Mouse (Mus musculus) midbrain, embryonic 15.5 days (tissue): ENCODE results near the gene Ak2. TPM values are rescaled to one million over a fixed set of nuclear protein-coding genes. Genes with fewer than 3 reads are reported as not detected.

ENCODE experiments used
- ATAC-seq: fragments of 200-750 bp; cut with Nextera tagmentation; replicated peaks from 2 replicates; pipeline ENCODE4 v1.8.0; 2017; ENCODE audit warnings: moderate TSS enrichment
- H3K27ac ChIP-seq: fragments of 300-500 bp; sonication (generic); 2 replicates; pipeline ENCODE4 v1.5.1; 2015; ENCODE audit warnings: mild to moderate bottlenecking, inconsistent platforms
- H3K27me3 ChIP-seq: fragments of 300-500 bp; sonication (generic); replicated peaks from 2 replicates; pipeline ENCODE4 v1.6.1; 2015; ENCODE audit warnings: inconsistent platforms
- H3K36me3 ChIP-seq: fragments of 300-500 bp; sonication (generic); replicated peaks from 2 replicates; pipeline ENCODE4 v1.6.1; 2015; ENCODE audit warnings: inconsistent platforms
- H3K4me1 ChIP-seq: fragments of 300-500 bp; sonication (generic); 2 replicates; pipeline ENCODE4 v1.6.1; 2015; ENCODE audit warnings: inconsistent platforms
- H3K4me2 ChIP-seq: fragments of 300-500 bp; sonication (generic); 2 replicates; pipeline ENCODE4 v1.6.1; 2015; ENCODE audit warnings: inconsistent platforms, mild to moderate bottlenecking, moderate library complexity
- H3K4me3 ChIP-seq: fragments of 300-500 bp; sonication (generic); 2 replicates; pipeline ENCODE4 v1.5.1; 2015; ENCODE audit warnings: mild to moderate bottlenecking, inconsistent platforms
- H3K9ac ChIP-seq: fragments of 300-500 bp; sonication (generic); 2 replicates; pipeline ENCODE4 v1.6.1; 2015; ENCODE audit warnings: mild to moderate bottlenecking, inconsistent platforms
- H3K9me3 ChIP-seq: fragments of 300-500 bp; sonication (generic); 2 replicates; pipeline ENCODE4 v1.6.1; 2016; ENCODE audit warnings: inconsistent platforms
- WGBS: fragments of 180-500 bp; shearing (Covaris S2); methylation state at CpG from one replicate; pipeline ENCODE4 v1.1.7; 2015; ENCODE audit warnings: mixed read lengths; 5-methylcytosine and 5-hydroxymethylcytosine counted together
- polyA plus RNA-seq: library from polyadenylated mRNA; unstranded; fragments of >200 nt; fragmentation: Nextera tagmentation; extraction: Ambion mirVana; gene quantifications from 2 replicates; pipeline ENCODE4 v1.2.1, GENCODE M21; 2015

Ak2 gene
- polyA plus RNA-seq, 1 experiment from 2014 or later, result 82.4 TPM

DNA sequence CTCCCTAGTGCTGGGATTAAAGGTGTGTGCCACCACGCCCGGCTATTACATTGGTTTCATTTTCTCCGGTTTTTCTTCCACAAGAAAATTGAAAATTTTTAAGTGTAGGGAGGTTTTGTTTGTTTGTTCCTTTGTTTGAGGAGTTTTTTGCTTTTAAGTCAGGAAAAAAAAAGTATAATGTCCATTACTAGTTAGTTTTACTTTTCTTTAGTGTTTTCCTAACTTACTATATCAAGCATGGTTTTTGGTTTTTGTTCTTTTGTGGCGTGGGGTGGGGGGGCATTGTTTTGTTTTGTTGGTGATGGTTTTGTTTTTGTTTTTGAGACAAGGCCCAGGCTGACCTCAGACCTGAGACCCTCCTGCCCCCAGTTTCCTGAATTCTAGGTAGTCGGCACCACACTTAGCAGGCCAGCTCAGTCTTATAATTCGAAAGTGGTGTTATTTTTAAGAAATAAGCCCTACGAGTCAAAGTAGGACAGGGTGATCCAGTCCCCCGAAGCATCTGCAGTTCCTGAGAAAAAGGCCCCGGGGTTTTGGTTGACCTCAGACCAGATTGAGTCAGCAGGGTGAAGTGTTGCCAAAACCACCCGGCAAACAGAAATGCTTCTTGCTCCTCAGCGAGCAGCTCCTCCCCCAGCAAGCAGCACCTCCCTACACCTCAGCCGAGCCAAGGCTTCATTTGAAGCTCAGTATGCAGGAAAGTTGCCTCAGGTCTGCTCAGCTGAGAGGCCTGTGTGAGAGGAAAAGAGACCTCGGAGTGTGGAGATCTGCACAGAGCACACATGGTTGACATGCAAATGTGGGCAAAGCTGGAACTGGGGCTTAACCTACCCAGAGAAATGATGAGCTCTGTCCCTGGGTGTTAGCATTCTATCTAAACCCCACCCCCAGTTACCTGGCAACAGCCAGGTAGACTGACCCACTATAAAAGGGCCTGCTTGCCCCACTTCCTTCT, 43.2 kb downstream of the Ak2 start:
- H3K4me2 ChIP-seq, result no peak overlapping the region
- no peak overlapping the region for H3K4me3 ChIP-seq
- no peak overlapping the region for H3K9ac ChIP-seq
- 54% methylated on average over 13 of the region's 13 CpGs for WGBS
- ATAC-seq, result no peak
- no peaks in the 10 kb centered on the region for H3K36me3 ChIP-seq
- no peak overlapping the region for H3K27ac ChIP-seq
- H3K27me3 ChIP-seq, result no peaks in the 10 kb centered on the region
- no peaks in the 10 kb centered on the region for H3K9me3 ChIP-seq
- peaks cover 5% of the 10 kb centered on the region; the same call in 1 of the 2 replicates for H3K4me1 ChIP-seq

DNA sequence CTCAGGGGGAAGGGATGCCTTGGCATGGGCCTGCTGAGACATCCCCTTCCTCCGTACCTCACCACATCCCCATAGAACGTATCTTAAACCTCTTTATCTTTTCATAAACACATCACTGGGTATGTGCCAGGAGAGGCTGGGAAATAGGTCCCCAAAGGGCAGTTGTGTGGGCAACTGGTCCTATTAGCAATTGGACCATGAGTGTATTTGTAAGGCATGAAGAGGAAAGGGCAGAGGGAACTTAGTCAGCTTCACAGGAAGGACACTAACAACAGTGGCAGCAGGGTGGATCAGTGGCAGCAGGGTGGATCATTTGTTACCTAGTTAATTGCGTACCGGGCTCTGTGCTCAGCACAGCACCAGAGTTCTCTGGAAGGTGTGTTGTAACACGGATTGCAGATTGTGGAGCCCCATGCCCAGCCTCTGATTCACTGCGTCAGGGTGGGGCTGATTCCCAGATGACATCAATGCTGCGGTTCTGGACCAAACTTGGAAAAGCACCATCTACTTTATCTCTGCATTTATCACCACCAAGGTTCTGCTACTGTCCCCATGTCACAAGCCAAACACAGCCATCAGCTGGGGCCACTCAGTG, 44.2 kb downstream of the Ak2 start:
- Histone ChIP-seq H3K36me3 (no peaks in the 10 kb centered on the region), H3K9ac (no peak overlapping the region), H3K4me1 (peaks cover 5% of the 10 kb centered on the region; the same call in 1 of the 2 replicates), H3K9me3 (no peaks in the 10 kb centered on the region), H3K27me3 (no peaks in the 10 kb centered on the region), H3K4me3 (no peak overlapping the region), H3K4me2 (no peak overlapping the region), H3K27ac (no peak overlapping the region)
- ATAC-seq, result no peak
- 69% methylated on average over 7 of the region's 7 CpGs for WGBS

GRCm38 (mm10) chr4:129047721-129048421, 56.1 kb downstream of the Ak2 start:
- Histone ChIP-seq H3K36me3 (no peaks in the 10 kb centered on the region), H3K4me3 (peak overlapping the region; percentile 44), H3K27me3 (no peaks in the 10 kb centered on the region), H3K4me1 (peaks cover 23% of the 10 kb centered on the region), H3K27ac (peak overlapping the region; percentile 98), H3K9ac (peak overlapping the region; percentile 62), H3K9me3 (no peaks in the 10 kb centered on the region), H3K4me2 (peak overlapping the region; percentile 75)
- no peak for ATAC-seq
- WGBS, result 18% methylated on average over 15 of the region's 15 CpGs

DNA sequence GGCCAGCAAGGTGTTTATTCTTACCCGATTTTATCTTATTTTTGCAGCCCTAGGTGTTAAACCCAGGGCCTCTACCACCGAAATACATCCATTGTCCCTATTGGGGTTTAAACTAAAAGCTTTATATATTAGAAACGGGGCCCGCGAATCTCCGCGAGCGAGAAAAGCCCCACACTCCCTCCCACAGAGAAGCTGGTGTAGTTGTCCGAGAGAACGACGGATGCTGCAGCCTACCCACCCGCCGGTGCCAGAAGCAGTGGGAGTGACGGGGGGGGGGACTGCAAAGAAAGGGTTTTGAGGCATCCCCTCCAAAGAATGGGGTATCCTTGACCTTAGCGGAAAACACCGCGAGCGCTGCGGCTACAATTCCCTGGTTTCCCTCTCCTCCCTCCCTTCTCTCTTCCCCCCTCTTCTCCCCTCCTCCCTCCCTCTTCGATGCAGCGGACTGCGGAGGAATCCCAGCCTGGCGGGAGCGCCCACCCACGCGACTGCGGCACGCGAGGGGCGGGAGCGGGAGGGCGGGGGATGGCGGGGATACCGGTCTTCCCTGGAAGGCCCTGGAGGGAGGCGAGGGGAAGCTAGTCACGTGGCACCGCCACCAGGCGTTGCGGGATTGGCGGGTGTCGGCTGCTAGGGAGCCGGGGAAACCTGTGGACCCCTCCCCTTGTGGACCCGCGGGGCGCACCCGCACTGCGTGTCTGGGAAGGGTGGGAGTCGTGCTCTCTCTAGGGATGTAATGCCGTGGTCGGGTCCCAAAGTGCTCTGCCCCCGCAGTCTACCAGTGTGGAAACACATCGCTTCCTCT, 56.9 kb downstream of the Ak2 start:
- under 1% methylated on average over 52 of the region's 52 CpGs for WGBS
- peak; percentile 95 for ATAC-seq
- H3K27me3 ChIP-seq, result no peaks in the 10 kb centered on the region

DNA sequence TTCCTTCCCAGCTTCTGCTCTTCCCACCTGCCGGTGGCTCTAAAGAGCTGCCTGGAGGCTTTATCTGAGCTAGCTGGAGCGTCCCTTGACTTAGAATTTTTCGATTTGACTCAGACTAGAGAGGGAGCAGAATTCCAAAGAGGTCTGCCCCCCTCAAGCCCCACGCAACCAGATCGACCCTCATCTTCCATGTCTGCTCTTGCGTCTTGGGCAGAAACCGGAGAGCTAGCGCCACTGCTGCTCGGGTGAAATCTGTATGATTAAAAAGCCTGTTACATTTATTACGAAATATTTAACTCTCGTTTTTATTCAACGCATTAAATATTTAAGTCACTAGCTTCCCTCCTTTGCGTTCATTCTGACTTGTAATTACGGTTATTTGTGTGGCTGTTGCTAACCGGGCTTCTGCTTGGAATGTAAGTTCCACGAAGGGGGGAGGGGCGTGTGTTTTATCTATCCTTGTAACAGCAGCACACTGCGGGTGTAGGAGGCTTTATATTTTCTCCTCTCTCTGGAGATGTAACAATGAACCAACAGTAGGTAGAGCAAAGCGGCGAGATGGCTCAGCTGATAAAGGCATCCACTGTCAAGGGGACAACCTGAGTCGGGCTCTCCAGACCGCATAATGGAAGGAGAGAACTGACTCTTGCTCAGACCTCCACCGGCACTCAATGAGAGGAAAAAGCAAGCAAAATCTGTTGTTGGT, 57.7 kb downstream of the Ak2 start:
- ATAC-seq, result peak; percentile 42; the same call in 1 of the 2 replicates
- no peaks in the 10 kb centered on the region for H3K36me3 ChIP-seq

More for the DNA sequence above, 56.9 kb downstream of the Ak2 start:
- H3K27ac ChIP-seq, result peak overlapping the region; percentile 98
- H3K9me3 ChIP-seq, result no peaks in the 10 kb centered on the region
- peak overlapping the region; percentile 62 for H3K9ac ChIP-seq
- H3K4me1 ChIP-seq, result peaks cover 23% of the 10 kb centered on the region
- peak overlapping the region; percentile 44 for H3K4me3 ChIP-seq
- H3K4me2 ChIP-seq, result peak overlapping the region; percentile 75
- no peaks in the 10 kb centered on the region for H3K36me3 ChIP-seq

GRCm38 (mm10) chr4:129050365-129050764, 58.6 kb downstream of the Ak2 start:
- H3K4me2 ChIP-seq, result peak overlapping the region; percentile 75
- no peak for ATAC-seq
- peak overlapping the region; percentile 98 for H3K27ac ChIP-seq

More for the DNA sequence above, 57.7 kb downstream of the Ak2 start:
- peak overlapping the region; percentile 44 for H3K4me3 ChIP-seq
- H3K4me2 ChIP-seq, result peak overlapping the region; percentile 75
- peak overlapping the region; percentile 62 for H3K9ac ChIP-seq
- no peaks in the 10 kb centered on the region for H3K9me3 ChIP-seq
- H3K27me3 ChIP-seq, result no peaks in the 10 kb centered on the region
- peaks cover 23% of the 10 kb centered on the region for H3K4me1 ChIP-seq
- H3K27ac ChIP-seq, result peak overlapping the region; percentile 98
- WGBS, result 2% methylated on average over 23 of the region's 23 CpGs

DNA sequence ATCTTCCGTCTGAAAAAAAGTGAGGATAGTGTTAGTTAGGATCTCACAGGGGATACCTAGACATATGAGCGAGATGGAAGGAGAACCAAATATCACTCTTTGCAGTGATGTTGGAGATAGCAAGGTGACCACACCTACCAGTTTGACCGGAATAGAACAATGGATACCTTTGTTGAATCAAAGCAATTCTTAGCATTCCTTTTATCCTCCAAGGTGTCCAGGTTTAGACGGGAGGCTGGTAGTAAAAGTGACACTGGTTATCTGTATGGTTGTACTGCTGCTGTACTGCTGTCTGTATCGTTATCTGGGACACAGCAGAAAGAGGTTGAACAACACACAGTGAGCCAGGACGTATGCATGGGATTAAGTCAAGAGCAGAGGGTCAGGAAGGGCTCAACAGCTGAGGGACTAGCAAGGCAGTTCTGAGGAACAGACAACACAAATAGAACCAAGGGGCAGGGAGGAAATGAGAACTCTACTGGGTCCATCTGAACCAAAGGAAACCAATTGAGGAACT, 59.2 kb downstream of the Ak2 start:
- no peaks in the 10 kb centered on the region for H3K27me3 ChIP-seq
- H3K27ac ChIP-seq, result peak overlapping the region; percentile 98; the same call in 1 of the 2 replicates
- no peak overlapping the region for H3K4me2 ChIP-seq
- no peaks in the 10 kb centered on the region for H3K36me3 ChIP-seq
- H3K4me3 ChIP-seq, result no peak overlapping the region
- ATAC-seq, result no peak
- peaks cover 23% of the 10 kb centered on the region for H3K4me1 ChIP-seq
- no peak overlapping the region for H3K9ac ChIP-seq
- WGBS, result 78% methylated on average over 6 of the region's 6 CpGs
- no peaks in the 10 kb centered on the region for H3K9me3 ChIP-seq

More at GRCm38 (mm10) chr4:129050365-129050764, 58.6 kb downstream of the Ak2 start:
- Histone ChIP-seq H3K9ac (no peak overlapping the region), H3K9me3 (no peaks in the 10 kb centered on the region), H3K4me3 (0 out of 2 replicates have a peak overlapping the region, but pooled peaks have one; percentile 44), H3K4me1 (peaks cover 23% of the 10 kb centered on the region), H3K36me3 (no peaks in the 10 kb centered on the region), H3K27me3 (no peaks in the 10 kb centered on the region)
- 74% methylated on average over 4 of the region's 4 CpGs for WGBS

GRCm38 (mm10) chr4:129051461-129052183, 59.9 kb downstream of the Ak2 start:
- Histone ChIP-seq H3K4me1 (peaks cover 23% of the 10 kb centered on the region), H3K27ac (no peak overlapping the region), H3K9ac (no peak overlapping the region), H3K4me3 (no peak overlapping the region), H3K9me3 (no peaks in the 10 kb centered on the region), H3K4me2 (no peak overlapping the region), H3K27me3 (no peaks in the 10 kb centered on the region), H3K36me3 (no peaks in the 10 kb centered on the region)
- 34% methylated on average over 11 of the region's 11 CpGs for WGBS
- no peak for ATAC-seq

GRCm38 (mm10) chr4:129054757-129055156, 63.0 kb downstream of the Ak2 start:
- no peak overlapping the region for H3K27ac ChIP-seq
- WGBS, result 90% methylated on average over 12 of the region's 12 CpGs
- no peak overlapping the region for H3K9ac ChIP-seq
- H3K9me3 ChIP-seq, result no peaks in the 10 kb centered on the region
- no peak for ATAC-seq
- no peak overlapping the region for H3K4me3 ChIP-seq
- H3K27me3 ChIP-seq, result no peaks in the 10 kb centered on the region
- peaks cover 19% of the 10 kb centered on the region for H3K4me1 ChIP-seq
- H3K4me2 ChIP-seq, result no peak overlapping the region
- no peaks in the 10 kb centered on the region for H3K36me3 ChIP-seq

DNA sequence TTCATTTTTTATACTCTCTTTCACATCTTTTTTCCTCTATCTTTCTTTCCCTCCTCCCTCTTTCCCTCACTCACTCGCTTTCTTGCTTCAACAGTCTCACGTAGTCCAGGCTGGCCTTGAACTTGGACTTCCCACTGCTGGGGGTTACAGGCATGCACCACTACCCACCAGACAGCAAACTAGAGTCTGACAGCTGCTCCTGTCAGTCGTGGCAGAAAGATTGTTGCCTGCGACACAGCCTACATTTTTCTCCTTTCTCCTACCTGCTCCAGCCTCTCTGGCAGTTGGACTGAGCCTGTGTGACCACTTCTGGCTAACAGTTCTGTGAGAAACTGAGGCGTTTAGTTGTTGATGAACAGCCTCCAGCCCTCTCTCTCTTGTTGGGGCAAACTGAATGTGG, 63.8 kb downstream of the Ak2 start:
- no peaks in the 10 kb centered on the region for H3K27me3 ChIP-seq
- H3K4me2 ChIP-seq, result no peak overlapping the region
- no peak overlapping the region for H3K9ac ChIP-seq
- ATAC-seq, result no peak
- H3K27ac ChIP-seq, result no peak overlapping the region
- H3K4me3 ChIP-seq, result no peak overlapping the region
- no peaks in the 10 kb centered on the region for H3K9me3 ChIP-seq
- H3K36me3 ChIP-seq, result no peaks in the 10 kb centered on the region
- WGBS, result 90% methylated on average over 5 of the region's 5 CpGs
- peaks cover 20% of the 10 kb centered on the region for H3K4me1 ChIP-seq
